Mouse (Mus musculus): ENCODE measurements around the gene Ptpru. TPM values are rescaled to one million over a fixed set of nuclear protein-coding genes. Genes with fewer than 3 reads are reported as not detected.
A peak's percentile ranks its signal among the peaks of the same experiment; 100 is the strongest.

The Ptpru gene
- polyA plus RNA-seq, 1 experiment from 2014 or later: 2.1 TPM

GRCm38 (mm10) chr4:131740621-131741020 is 97.5 kb downstream of the Ptpru start:
- H3K27me3 ChIP-seq: no peaks in the 10 kb centered on the region
- ATAC-seq (ENCODE audit: low read depth) (no peak), DNase-seq (no peak)
- no peaks in the 10 kb centered on the region for H3K36me3 ChIP-seq
- H3K4me2 ChIP-seq: no peak overlapping the region
- no peak overlapping the region for H3K9ac ChIP-seq
- H3K27ac ChIP-seq: no peak overlapping the region
- no peaks in the 10 kb centered on the region for H3K4me1 ChIP-seq (replicated peaks)
- no peaks in the 10 kb centered on the region for H3K9me3 ChIP-seq (replicated peaks)
- 59% methylated on average over 5 of the region's 5 CpGs for WGBS (ENCODE audit: insufficient replicate concordance)
- no peak overlapping the region for H3K4me3 ChIP-seq (replicated peaks)

GRCm38 (mm10) chr4:131728628-131729027 is 109.5 kb downstream of the Ptpru start:
- no peaks in the 10 kb centered on the region for H3K36me3 ChIP-seq
- no peaks in the 10 kb centered on the region for H3K9me3 ChIP-seq (replicated peaks)
- no peak overlapping the region for H3K4me2 ChIP-seq
- 42% methylated on average over 6 of the region's 7 CpGs for WGBS (ENCODE audit: insufficient replicate concordance)
- ATAC-seq (ENCODE audit: low read depth) (no peak), DNase-seq (no peak)
- H3K4me1 ChIP-seq (replicated peaks): no peaks in the 10 kb centered on the region
- no peak overlapping the region for H3K4me3 ChIP-seq (replicated peaks)
- no peaks in the 10 kb centered on the region for H3K27me3 ChIP-seq
- no peak overlapping the region for H3K27ac ChIP-seq
- no peak overlapping the region for H3K9ac ChIP-seq

GRCm38 (mm10) chr4:131723415-131724080 is 114.5 kb downstream of the Ptpru start:
- no peaks in the 10 kb centered on the region for H3K9me3 ChIP-seq (replicated peaks)
- ATAC-seq (ENCODE audit: low read depth): no peak
- no peak overlapping the region for H3K9ac ChIP-seq
- peak; percentile 9 for DNase-seq
- no peaks in the 10 kb centered on the region for H3K36me3 ChIP-seq
- peaks cover 7% of the 10 kb centered on the region; the same call in 1 of the 2 replicates for H3K4me1 ChIP-seq (replicated peaks)
- H3K27me3 ChIP-seq: no peaks in the 10 kb centered on the region
- H3K4me3 ChIP-seq (replicated peaks): no peak overlapping the region
- 34% methylated on average over 11 of the region's 11 CpGs for WGBS (ENCODE audit: insufficient replicate concordance)
- no peak overlapping the region for H3K4me2 ChIP-seq
- H3K27ac ChIP-seq: no peak overlapping the region

GRCm38 (mm10) chr4:131722121-131722841 is 115.8 kb downstream of the Ptpru start:
- ATAC-seq (ENCODE audit: low read depth): no peak
- WGBS (ENCODE audit: insufficient replicate concordance): 30% methylated on average over 8 of the region's 8 CpGs
- H3K9ac ChIP-seq: no peak overlapping the region
- peaks cover 7% of the 10 kb centered on the region; the same call in 1 of the 2 replicates for H3K4me1 ChIP-seq (replicated peaks)
- H3K27ac ChIP-seq: no peak overlapping the region
- no peak for DNase-seq
- H3K36me3 ChIP-seq: no peaks in the 10 kb centered on the region
- 0 out of 2 replicates have a peak, but pooled peaks cover 3% of the 10 kb centered on the region for H3K27me3 ChIP-seq
- no peak overlapping the region for H3K4me2 ChIP-seq
- H3K4me3 ChIP-seq (replicated peaks): no peak overlapping the region
- H3K9me3 ChIP-seq (replicated peaks): no peaks in the 10 kb centered on the region

GRCm38 (mm10) chr4:131719151-131719550 is 118.9 kb downstream of the Ptpru start:
- no peak overlapping the region for H3K27ac ChIP-seq
- H3K36me3 ChIP-seq: no peaks in the 10 kb centered on the region
- ATAC-seq (ENCODE audit: low read depth): no peak
- 63% methylated on average over 5 of the region's 5 CpGs for WGBS (ENCODE audit: insufficient replicate concordance)
- H3K9ac ChIP-seq: no peak overlapping the region
- peaks cover 7% of the 10 kb centered on the region; the same call in 1 of the 2 replicates for H3K4me1 ChIP-seq (replicated peaks)
- H3K4me2 ChIP-seq: no peak overlapping the region
- H3K4me3 ChIP-seq (replicated peaks): no peak overlapping the region
- 0 out of 2 replicates have a peak, but pooled peaks cover 3% of the 10 kb centered on the region for H3K27me3 ChIP-seq
- DNase-seq: no peak
- no peaks in the 10 kb centered on the region for H3K9me3 ChIP-seq (replicated peaks)

Other genes with a start within 250 kb of the Ptpru start
- 39.6 and 42.8 TPM in 2 replicates for gene Mecr, start 5.2 kb upstream of the Ptpru start, polyA plus RNA-seq (2015; fragmentation: Nextera tagmentation; extraction: Ambion mirVana)
- gene Srsf4, start 35.3 kb upstream of the Ptpru start, polyA plus RNA-seq (2015; fragmentation: Nextera tagmentation; extraction: Ambion mirVana): 69.1 and 75.4 TPM in 2 replicates
- 0.15 and 0.25 TPM in 2 replicates for gene Tmem200b, start 83.5 kb upstream of the Ptpru start, polyA plus RNA-seq (2015; fragmentation: Nextera tagmentation; extraction: Ambion mirVana)
- 0.39 and 0.63 TPM in 2 replicates for gene Gm10300, start 236.4 kb upstream of the Ptpru start, polyA plus RNA-seq (2015; fragmentation: Nextera tagmentation; extraction: Ambion mirVana)
- gene Epb41, start 237.0 kb upstream of the Ptpru start, polyA plus RNA-seq (2015; fragmentation: Nextera tagmentation; extraction: Ambion mirVana): 147 and 193 TPM in 2 replicates